Mouse (Mus musculus): ENCODE measurements around the gene Pms1. TPM values are rescaled to one million over a fixed set of nuclear protein-coding genes. Genes with fewer than 3 reads are reported as not detected.
A peak's percentile ranks its signal among the peaks of the same experiment; 100 is the strongest.

Gene Pms1
- total and polyA plus RNA-seq, 2 experiments from 2014 or later: 4.7 to 5.2 TPM

GRCm38 (mm10) chr1:53324277-53324676 lies 27.5 kb upstream of the Pms1 start:
- Histone ChIP-seq H3K27ac (ENCODE audit: low read depth, low read length) (no peak overlapping the region), H3K4me3 (ENCODE audit: low read depth, low read length) (no peak overlapping the region), H3K4me2 (ENCODE audit: low read depth, low read length, poor library complexity, severe bottlenecking) (no peak overlapping the region), H3K4me1 (ENCODE audit: insufficient read depth, low read length) (no peaks in the 10 kb centered on the region), H3K9ac (replicated peaks; ENCODE audit: low read length, poor library complexity, severe bottlenecking) (no peak overlapping the region), H3K36me3 (ENCODE audit: insufficient read depth, low read length) (no peaks in the 10 kb centered on the region), H3K27me3 (ENCODE audit: insufficient read depth, low read length) (no peaks in the 10 kb centered on the region), H3K9me3 (ENCODE audit: low read length) (no peaks in the 10 kb centered on the region)
- WGBS: 98% methylated on average over 1 of the region's 1 CpGs
- no peak for ATAC-seq (ENCODE audit: low FRiP score)
- no peak for DNase-seq (ENCODE audit: low spot score)
- no peak for TF ChIP-seq CTCF (IDR thresholded peaks at IDR 0.05)

- Histone ChIP-seq H3K27ac (ENCODE audit: low read depth, low read length) (no peak overlapping the region), H3K4me2 (ENCODE audit: low read depth, low read length, poor library complexity, severe bottlenecking) (no peak overlapping the region), H3K4me3 (ENCODE audit: low read depth, low read length) (no peak overlapping the region), H3K9me3 (ENCODE audit: low read length) (no peaks in the 10 kb centered on the region), H3K27me3 (ENCODE audit: insufficient read depth, low read length) (no peaks in the 10 kb centered on the region), H3K36me3 (ENCODE audit: insufficient read depth, low read length) (peaks cover under 1% of the 10 kb centered on the region; the same call in 1 of the 2 replicates), H3K4me1 (ENCODE audit: insufficient read depth, low read length) (no peaks in the 10 kb centered on the region), H3K9ac (replicated peaks; ENCODE audit: low read length, poor library complexity, severe bottlenecking) (no peak overlapping the region)
- TF ChIP-seq CTCF (IDR thresholded peaks at IDR 0.05): no peak
- DNase-seq (ENCODE audit: low spot score) (no peak), ATAC-seq (ENCODE audit: low FRiP score) (no peak)
- WGBS: 94% methylated on average over 5 of the region's 5 CpGs
These were observed 26.4 kb upstream of the Pms1 start for GRCm38 (mm10) chr1:53323254-53323653.

GRCm38 (mm10) chr1:53321662-53322344 lies 25.0 kb upstream of the Pms1 start:
- H3K9ac ChIP-seq (replicated peaks; ENCODE audit: low read length, poor library complexity, severe bottlenecking): no peak overlapping the region
- WGBS: 94% methylated on average over 4 of the region's 4 CpGs
- TF ChIP-seq CTCF (IDR thresholded peaks at IDR 0.05): no peak

GRCm38 (mm10) chr1:53312989-53313967 lies 16.5 kb upstream of the Pms1 start, which contains the start of gene Osgepl1:
Gene Osgepl1 (plus strand): TSS chr1:53313624.
- peak within 1 kb of the TSS; percentile 68 for H3K4me3 ChIP-seq (ENCODE audit: low read depth, low read length)
- ATAC-seq (ENCODE audit: low FRiP score) (peak; percentile 97), DNase-seq (ENCODE audit: low spot score) (peak; percentile 93)
- 3% methylated on average over 27 of the region's 27 CpGs for WGBS
- peak within 1 kb of the TSS; percentile 74 for H3K9ac ChIP-seq (replicated peaks; ENCODE audit: low read length, poor library complexity, severe bottlenecking)
- TF ChIP-seq CTCF (IDR thresholded peaks at IDR 0.05): peak; percentile 56
- H3K27me3 ChIP-seq (ENCODE audit: insufficient read depth, low read length): no peaks in the 10 kb centered on the region
- no peaks in the 10 kb centered on the region for H3K9me3 ChIP-seq (ENCODE audit: low read length)
- H3K36me3 ChIP-seq (ENCODE audit: insufficient read depth, low read length): peaks cover 7% of the 10 kb centered on the region; the same call in 1 of the 2 replicates
- no peaks in the 10 kb centered on the region for H3K4me1 ChIP-seq (ENCODE audit: insufficient read depth, low read length)
- H3K27ac ChIP-seq (ENCODE audit: low read depth, low read length): peak within 1 kb of the TSS; percentile 77
- peak within 1 kb of the TSS; percentile 70 for H3K4me2 ChIP-seq (ENCODE audit: low read depth, low read length, poor library complexity, severe bottlenecking)

More at GRCm38 (mm10) chr1:53321662-53322344, 25.0 kb upstream of the Pms1 start:
- Histone ChIP-seq H3K36me3 (ENCODE audit: insufficient read depth, low read length) (peaks cover 7% of the 10 kb centered on the region; the same call in 1 of the 2 replicates), H3K27ac (ENCODE audit: low read depth, low read length) (no peak overlapping the region), H3K4me3 (ENCODE audit: low read depth, low read length) (no peak overlapping the region), H3K4me1 (ENCODE audit: insufficient read depth, low read length) (no peaks in the 10 kb centered on the region), H3K4me2 (ENCODE audit: low read depth, low read length, poor library complexity, severe bottlenecking) (no peak overlapping the region), H3K9me3 (ENCODE audit: low read length) (no peaks in the 10 kb centered on the region), H3K27me3 (ENCODE audit: insufficient read depth, low read length) (no peaks in the 10 kb centered on the region)
- DNase-seq (ENCODE audit: low spot score): no peak
- no peak for ATAC-seq (ENCODE audit: low FRiP score)

GRCm38 (mm10) chr1:53300506-53300905 lies 3.7 kb upstream of the Pms1 start:
- 93% methylated on average over 4 of the region's 4 CpGs for WGBS
- Histone ChIP-seq H3K9me3 (ENCODE audit: low read length) (no peaks in the 10 kb centered on the region), H3K27me3 (ENCODE audit: insufficient read depth, low read length) (no peaks in the 10 kb centered on the region), H3K4me1 (ENCODE audit: insufficient read depth, low read length) (no peaks in the 10 kb centered on the region), H3K4me3 (ENCODE audit: low read depth, low read length) (no peak overlapping the region), H3K4me2 (ENCODE audit: low read depth, low read length, poor library complexity, severe bottlenecking) (no peak overlapping the region), H3K36me3 (ENCODE audit: insufficient read depth, low read length) (no peaks in the 10 kb centered on the region), H3K9ac (replicated peaks; ENCODE audit: low read length, poor library complexity, severe bottlenecking) (no peak overlapping the region), H3K27ac (ENCODE audit: low read depth, low read length) (no peak overlapping the region)
- ATAC-seq (ENCODE audit: low FRiP score) (no peak), DNase-seq (ENCODE audit: low spot score) (no peak)
- no peak for TF ChIP-seq CTCF (IDR thresholded peaks at IDR 0.05)

Measured in midbrain, postnatal 0 days (tissue).